Mouse (Mus musculus): Measurements from ENCODE around the gene Hsd3b7.

- no peak for TF ChIP-seq CTCF (IDR thresholded peaks at IDR 0.05; ENCODE audit: borderline replicate concordance, control insufficient read depth, extremely low read depth, insufficient read depth, low read length, poor library complexity)
- no peak for TF ChIP-seq POLR2A (IDR thresholded peaks at IDR 0.05; ENCODE audit: control insufficient read depth, extremely low read depth, insufficient read depth, low read length, poor library complexity)
These were observed 23.1 kb downstream of the Hsd3b7 start for GRCm38 (mm10) chr7:127823236-127824171.
